Mouse (Mus musculus): ENCODE data around the gene Arhgap10.

GRCm38 (mm10) chr8:77536821-77537220, 19.1 kb upstream of the Arhgap10 start:
- no peak for TF ChIP-seq GATA1 (IDR thresholded peaks at IDR 0.05; ENCODE audit: borderline replicate concordance, low read length)
- TF ChIP-seq FLI1 (IDR thresholded peaks at IDR 0.05; ENCODE audit: low read length) = no peak

Data from megakaryocyte, embryonic 14.5 days (primary cell).